Mouse (Mus musculus) lung, postnatal 10 days (tissue): Measurements from ENCODE around the gene Fam186b.

Experiments
- DNase-seq: peaks from one replicate; pipeline ENCODE4 v3.0.0; 2021

The Fam186b gene

DNA sequence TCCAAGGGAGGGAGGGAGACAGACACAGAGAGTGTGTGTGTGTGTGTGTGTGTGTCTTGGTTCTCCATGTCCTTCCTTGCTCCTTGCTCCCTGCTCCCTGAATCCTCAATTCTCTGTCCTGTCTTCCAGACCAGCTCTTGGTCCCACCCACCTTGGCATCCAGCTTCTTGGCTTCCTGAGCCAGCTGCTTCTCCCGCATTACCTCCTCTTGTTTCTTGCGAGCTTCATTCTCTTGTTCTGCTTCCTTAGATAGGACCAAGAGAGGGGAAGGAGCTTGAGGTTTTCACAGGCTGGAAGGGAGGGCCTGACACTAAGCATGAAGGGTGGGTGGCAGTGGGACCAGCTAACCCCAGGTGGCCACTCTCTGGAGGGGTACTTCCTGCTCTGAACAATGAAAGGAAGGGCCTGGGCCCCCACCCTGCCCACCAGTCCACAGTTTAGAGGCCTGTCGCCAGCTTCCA, 23.8 kb upstream of the Fam186b start:
- peak; percentile 83 for DNase-seq

DNA sequence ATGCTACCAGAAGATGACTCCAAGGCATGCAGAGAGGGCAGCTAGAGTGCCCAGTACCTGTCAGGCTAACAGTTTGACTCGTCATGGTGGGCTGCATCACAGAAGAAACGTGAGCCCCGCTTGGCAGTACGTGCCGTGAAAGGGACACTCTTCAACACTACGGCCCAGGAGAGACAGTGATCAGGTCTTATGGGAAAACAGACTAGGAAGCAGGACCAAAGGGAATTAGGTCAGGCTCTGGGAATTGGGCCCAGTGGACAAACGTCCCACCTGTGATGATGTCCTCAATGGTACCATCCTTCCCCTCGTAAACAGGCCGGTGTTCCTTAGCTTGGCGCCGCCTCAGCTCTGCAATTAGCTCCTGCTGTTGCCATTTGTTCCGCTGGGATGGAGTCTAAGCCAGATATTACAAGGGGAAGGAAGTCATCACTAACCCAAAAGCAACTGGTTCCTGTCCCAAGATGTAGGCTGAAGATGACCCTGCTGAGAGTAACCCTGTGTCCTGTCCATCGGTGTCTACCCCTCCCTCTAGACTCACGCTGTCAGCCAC, 23.2 kb upstream of the Fam186b start:
- DNase-seq: no peak

DNA sequence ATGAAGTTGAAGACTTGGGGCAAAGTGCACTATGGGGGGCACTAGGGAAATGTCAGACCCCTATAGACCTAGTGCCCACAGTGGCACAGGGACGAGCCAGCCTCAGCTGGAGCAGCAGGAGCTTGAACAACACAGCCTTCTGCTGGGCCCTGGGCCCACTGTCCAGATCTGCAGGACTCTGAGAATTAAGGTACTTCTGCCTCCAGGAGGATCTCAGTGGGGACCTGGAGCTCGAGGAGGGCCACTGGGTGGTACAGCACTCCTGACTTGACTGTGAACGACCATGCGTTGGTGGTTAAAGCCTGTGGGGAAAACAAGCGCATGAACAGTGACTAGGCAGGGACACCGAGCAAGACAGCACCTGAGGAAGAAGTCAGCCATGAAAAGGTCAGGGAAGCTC, 22.4 kb upstream of the Fam186b start:
- DNase-seq: no peak

DNA sequence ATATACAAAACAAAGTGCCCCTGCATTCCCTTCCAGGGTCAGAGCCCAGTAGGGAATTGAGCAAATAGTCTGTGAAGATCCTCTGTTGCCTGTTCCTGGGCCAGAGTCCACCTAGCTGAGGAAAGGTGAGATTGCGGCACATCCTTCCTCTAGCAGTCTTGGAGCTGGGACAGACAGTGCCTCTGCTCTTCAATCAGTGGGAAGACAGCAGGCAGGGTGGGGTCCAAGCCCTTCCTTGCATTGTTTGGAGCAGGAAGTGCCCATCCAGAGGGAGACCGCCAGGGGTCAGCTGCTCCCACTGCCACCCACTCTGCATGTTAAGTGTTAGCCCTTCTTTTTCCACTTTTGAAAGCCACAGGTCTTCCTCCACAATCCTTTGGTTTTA, 21.6 kb upstream of the Fam186b start:
- DNase-seq: peak; percentile 89

DNA sequence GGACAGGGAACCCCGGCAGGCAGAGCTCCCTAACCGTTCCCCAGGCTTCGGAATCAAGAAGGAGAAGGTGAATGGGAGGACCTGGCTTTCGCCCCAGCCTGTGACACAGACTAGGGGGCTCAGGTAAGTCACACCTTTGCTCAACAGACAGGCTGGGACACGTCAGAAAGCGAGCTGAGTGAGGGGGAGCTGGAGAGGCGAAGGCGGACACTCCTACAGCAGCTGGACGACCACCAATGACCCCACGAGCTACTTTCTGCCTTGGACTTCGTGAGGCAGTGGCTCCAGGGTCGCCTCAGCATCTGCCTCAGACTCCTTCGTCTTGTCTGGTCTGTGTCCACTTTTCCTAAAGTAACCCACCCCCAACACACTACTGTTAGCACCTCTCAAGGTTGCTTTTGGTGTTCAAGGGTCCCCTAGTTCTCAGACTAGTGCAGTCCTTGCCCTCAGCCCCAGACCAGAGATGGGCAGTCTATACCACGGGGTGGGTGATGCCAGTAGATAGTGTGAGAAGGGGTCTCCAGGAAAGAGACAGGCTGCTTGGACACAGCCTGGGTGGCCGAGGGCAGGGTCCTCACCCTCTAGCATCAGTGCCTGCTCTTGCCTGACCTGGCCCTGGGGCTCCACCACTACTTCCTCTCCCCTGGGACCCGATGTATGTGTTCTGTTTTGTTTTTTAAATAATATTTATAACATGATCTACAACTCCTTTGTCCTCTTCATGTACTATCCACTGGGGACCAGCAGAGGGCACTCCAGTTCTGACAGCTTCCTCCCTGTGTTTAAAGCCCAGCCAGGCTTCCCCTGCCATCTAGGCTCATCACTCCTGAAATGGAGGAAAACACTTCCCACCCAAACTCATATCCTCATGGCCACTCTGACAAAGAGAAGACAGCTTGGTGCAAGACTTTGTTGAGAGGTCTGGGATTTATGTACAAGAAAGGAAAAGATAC, 20.9 kb upstream of the Fam186b start:
- peak; percentile 93 for DNase-seq

DNA sequence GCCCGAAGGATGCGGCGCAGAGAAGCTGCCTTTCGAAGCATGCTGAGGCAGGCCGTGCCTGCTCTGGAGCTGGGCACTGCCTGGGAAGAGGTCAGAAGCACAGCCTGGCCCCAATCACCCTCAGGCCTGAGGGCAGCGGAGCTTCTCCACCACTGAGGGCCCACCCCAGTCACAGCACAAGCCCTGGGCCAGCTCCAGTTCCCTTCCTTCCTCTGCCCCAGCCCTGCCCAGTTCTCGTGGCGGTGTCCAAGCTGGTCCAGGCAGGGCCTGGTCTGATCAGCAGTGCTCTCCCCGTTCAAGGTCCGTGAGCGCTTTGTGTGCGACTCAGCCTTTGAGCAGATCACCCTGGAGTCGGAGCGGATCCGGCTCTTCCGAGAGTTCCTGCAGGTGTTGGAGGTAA, 19.2 kb upstream of the Fam186b start:
- peak; percentile 54 for DNase-seq

DNA sequence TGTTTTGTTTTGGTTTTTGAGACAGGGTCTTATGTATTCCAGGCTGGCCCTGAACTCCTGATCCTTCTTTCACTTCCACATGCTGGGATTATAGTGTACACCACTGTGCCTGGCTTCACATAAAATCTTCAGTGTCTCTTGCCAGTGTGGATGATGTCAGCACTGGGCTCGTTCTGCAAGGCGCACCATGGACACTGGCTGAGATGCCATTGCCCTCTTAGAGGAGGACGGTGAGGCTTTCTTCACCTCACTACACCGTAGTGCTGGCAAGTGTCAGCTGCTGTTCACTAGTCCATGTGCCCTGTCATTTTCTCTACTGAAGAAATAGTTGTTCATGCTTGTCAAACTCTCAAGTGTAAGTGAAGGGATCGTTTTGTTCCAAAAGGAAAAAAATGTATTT, 14.9 kb upstream of the Fam186b start:
- DNase-seq: no peak

- no peak for DNase-seq
Observed at GRCm38 (mm10) chr15:99309549-99309948, 13.9 kb upstream of the Fam186b start.

- DNase-seq: no peak
Observed at GRCm38 (mm10) chr15:99307476-99307875, 11.8 kb upstream of the Fam186b start.

- DNase-seq: no peak
Observed at GRCm38 (mm10) chr15:99296213-99296612, 525 bp upstream of the Fam186b start.

GRCm38 (mm10) chr15:99294813-99295374, 794 bp downstream of the Fam186b start, which contains the start of gene Prpf40b:
Prpf40b (plus strand) TSS chr15:99295087.
- peak; percentile 96 for DNase-seq

DNA sequence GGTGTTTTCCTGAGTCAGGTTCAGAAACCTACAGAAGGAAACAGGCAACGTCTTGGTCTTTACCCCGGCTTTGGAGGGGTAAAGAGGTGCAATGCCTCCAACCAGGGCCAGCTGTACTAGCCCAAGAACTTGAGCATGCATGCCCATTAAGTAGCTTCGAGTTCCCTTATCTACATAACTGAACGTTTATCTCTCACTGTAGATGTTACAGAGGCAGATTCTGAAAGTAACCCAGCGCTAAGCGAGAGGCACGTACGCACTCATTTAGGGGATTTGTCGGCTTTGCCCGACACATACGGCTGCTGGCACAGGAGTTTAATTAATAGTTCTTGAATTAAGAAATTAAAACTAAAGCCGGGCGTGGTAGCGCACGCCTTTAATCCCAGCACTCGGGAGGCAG, 1.4 kb downstream of the Fam186b start:
- no peak for DNase-seq

DNA sequence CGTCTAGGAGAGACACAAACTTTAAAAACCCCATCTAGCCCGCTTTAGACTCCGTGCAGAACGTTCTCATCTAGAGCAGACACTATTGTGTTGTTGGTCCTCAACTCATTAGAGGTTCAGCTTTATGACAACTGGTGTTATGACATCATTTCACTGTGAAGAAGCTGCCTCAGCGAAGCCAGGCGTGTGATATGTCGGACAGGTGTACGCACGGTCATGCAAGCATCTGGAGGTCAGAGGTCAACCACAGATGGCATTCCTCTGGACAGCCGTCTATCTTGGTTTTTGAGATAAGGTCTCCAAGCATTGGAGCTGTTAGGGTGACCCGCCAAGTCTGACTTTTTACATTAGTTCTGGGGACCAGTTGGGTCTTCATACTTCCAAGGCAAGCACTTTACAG, 5.1 kb downstream of the Fam186b start:
- no peak for DNase-seq

DNA sequence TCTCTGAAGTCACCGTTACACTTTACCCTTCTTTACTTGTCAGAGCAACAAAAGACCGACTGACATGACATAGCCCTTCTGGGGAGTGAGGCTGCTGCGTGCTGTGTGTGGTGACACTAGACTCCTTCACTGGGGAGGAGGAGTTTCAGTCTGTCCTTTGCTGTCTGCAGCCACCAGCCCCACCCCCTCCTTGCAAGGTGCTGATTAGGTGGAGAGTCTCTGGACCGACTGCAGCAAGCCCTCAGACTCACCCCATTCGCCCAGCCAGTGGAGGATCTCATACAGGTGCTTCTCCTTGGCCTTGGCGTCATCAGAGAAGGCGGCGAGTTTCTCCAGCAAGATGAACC, 10.5 kb downstream of the Fam186b start:
- DNase-seq: no peak

- peak; percentile 37 for DNase-seq
Observed at GRCm38 (mm10) chr15:99284527-99285188, 11.0 kb downstream of the Fam186b start.

- peak; percentile 30 for DNase-seq
Observed at GRCm38 (mm10) chr15:99283456-99283855, 12.2 kb downstream of the Fam186b start.

GRCm38 (mm10) chr15:99278271-99278670, 17.4 kb downstream of the Fam186b start:
- no peak for DNase-seq

- DNase-seq: no peak
Observed at GRCm38 (mm10) chr15:99276095-99276494, 19.6 kb downstream of the Fam186b start.

- peak; percentile 91 for DNase-seq
Observed at GRCm38 (mm10) chr15:99265679-99266078, 30.0 kb downstream of the Fam186b start.

GRCm38 (mm10) chr15:99264363-99264762, 31.3 kb downstream of the Fam186b start:
- no peak for DNase-seq

- DNase-seq: no peak
Observed at GRCm38 (mm10) chr15:99262702-99263101, 33.0 kb downstream of the Fam186b start.

GRCm38 (mm10) chr15:99259730-99260252, 35.9 kb downstream of the Fam186b start:
- DNase-seq: peak; percentile 81

DNA sequence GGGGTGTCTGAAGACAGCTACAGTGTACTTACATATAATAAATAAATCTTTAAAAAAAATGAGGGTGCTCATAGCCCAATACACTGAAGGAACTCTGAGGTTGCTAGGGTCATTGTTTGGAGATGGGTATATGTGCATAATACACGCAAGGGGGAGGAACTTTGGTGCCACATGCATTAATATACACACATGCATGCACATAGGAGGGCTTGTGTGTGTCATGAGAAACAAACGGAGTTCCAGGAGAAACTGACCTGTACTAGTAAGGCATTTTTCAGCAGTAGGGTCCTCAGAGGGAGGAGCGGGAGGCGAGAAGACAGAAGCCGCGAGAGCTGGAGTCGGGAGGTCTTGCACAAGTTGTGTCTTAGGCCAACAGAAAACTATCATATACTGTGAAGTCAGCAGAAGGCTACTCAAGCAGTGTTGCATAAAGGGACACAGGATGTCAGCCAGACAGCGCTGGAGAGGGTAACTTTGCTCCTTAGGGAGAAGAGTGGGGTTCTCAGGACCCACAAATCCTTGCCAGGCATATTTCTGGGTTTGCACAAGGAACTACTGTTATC, 36.4 kb downstream of the Fam186b start:
- DNase-seq: peak; percentile 63
